Mouse (Mus musculus) B cell, adult 2 months (primary cell): ENCODE results near the gene Ints2.

Experiments used
- DNase-seq, 2 experiments: peaks; one replicate each; pipeline ENCODE4 v3.0.0; 2022

Ints2 gene

DNA sequence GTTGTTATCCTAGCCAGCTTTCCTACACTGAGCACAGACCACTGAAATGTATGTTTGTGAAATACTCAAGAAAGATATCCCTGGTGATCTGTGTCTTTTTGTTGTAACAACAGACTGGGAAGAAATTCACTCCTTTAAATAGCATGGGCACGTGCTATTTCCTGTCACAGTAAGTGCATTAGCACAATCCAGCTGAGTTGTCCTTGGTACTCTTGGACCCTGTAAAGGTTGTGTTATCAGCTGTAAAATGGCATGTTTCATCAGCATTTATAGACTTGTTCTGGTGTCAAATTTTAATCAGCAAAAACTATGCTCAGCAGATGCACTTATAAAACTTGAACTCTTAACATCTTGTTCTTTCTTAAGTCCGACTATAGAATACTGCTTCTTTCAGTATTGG, 86.6 kb downstream of the Ints2 start:
- DNase-seq, result no peak
